Mouse (Mus musculus) naive thymus-derived CD4-positive, alpha-beta T cell, adult 5 months (primary cell): Measurements from ENCODE around the gene Gm13420. TPM values are rescaled to one million over a fixed set of nuclear protein-coding genes. Genes with fewer than 3 reads are reported as not detected.

Source experiments
- polyA plus RNA-seq: library from polyadenylated mRNA; unstranded; fragments of 100-300 nt; shearing (Covaris generic); gene quantifications from one replicate; pipeline ENCODE4 v1.2.1, GENCODE M21; 2017

Gene Gm13420
- not detected for polyA plus RNA-seq

DNA sequence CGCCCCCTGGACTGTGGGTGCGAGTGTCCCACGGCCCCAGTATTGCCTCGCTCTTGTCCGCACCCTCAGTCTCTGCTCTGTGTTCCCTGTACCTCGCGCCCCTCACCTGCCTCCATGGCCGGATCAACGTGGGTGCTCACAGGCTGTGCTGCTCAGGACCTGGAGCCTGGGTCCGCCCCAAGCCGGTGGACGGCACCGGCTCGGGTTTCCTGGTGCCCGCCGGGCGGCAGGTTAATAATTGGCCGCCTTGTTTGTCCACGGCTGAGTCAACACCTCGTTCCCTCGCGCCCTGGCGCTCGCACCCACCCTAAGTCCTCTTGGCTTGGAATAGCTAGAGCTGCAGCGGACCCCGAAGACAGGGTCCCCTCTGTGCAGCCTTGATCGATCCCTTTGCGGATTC lies at the start of gene Gm13420:
Gene Gm13420 (minus strand): TSS at position 189 of the 400 bp plus-strand sequence.

DNA sequence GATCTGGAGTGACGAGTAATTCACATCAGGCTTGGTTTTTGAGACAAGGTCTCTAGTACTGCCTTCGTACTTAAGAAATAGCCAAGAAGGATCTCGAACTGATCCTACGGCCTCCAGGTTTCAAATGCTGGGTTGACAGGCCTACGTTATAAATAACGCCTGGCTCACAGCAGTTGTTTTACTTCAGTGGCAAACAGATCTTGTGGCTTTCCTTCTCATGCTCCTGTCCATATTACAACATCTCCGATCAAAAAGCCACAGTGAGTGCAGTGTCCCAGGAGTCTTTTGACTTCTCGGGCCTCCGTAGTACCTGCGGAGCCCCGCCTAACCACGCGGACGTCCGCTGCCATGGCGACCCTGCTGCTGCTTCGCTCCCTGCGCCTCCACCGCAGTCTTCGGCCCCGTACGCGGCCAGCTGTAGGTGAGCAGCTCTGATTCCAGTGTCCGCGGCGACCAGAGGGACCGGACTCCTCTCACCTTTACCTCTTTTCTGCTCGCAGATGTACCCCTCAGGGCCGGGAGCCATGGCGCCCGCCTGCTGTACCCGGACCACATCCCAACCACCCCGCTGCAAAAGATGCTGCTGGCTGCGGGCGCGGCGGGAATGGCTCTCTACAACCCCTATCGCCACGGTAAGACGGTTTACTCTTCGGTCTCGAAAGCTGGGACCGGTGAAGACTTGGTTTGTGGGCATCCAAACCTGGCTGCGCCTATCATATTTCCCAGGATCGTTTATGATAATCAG lies 36.6 kb upstream of the Gm13420 start, which contains the start of gene Trub2:
Gene Trub2 (minus strand): TSS at position 566 of the 745 bp plus-strand sequence.

DNA sequence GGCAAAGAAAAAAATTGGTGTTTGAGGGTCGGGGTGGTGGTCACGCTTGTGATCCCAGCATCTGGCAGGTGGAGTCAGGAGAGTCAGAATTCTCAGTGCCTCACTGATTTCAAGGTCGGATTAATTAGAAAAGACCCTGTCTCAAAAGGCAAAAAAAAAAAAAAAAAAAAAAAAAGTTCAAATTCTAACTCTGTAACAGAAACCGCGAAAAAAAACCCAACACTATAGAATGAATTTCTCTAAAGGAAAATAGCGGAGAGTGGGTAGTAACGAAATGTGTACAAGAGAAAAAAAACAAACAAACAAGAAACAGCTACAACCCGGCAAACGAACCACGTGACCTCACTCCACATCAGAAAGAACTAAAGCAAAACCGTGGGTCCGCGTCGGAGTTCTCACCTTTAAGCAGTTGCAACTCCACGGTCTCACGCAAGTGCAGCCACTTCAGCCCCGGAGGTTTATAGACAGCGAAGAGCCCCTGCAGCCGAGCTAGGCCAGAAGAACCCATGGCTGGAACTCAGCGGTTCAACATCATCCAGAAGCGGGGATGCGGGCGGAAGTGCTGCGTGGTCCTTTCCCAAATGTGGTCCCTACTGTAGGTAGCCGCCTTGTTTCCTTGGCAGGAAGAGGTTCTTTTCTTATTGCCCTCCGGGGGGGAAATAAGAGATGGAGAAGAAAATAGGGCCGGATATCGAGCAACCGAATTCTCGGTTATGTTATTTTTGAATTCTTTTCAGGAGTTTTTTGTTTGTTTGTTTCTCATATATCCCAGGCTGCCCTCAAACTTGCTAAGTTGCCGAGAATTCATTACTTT lies 35.8 kb upstream of the Gm13420 start, which contains the start of gene Coq4:
Gene Coq4 (plus strand): TSS at position 390 of the 814 bp plus-strand sequence.

Other genes with a start within 250 kb of the Gm13420 start
- 45.9 TPM for gene Rapgef1, start 132.0 kb downstream of the Gm13420 start, polyA plus RNA-seq
- gene Gm13547, start 7.6 kb upstream of the Gm13420 start, polyA plus RNA-seq: not detected
- gene Coq4, start 35.8 kb upstream of the Gm13420 start, polyA plus RNA-seq: 6.6 TPM
- 16.4 TPM for gene Trub2, start 36.8 kb upstream of the Gm13420 start, polyA plus RNA-seq
- 9.5 TPM for gene Slc27a4, start 50.9 kb upstream of the Gm13420 start, polyA plus RNA-seq
- 20.1 TPM for gene Urm1, start 68.4 kb upstream of the Gm13420 start, polyA plus RNA-seq
- gene Cercam, start 117.5 kb upstream of the Gm13420 start, polyA plus RNA-seq: 0.30 TPM
- 80.1 TPM for gene Odf2, start 137.5 kb upstream of the Gm13420 start, polyA plus RNA-seq
- 76.2 TPM for gene Gle1, start 183.7 kb upstream of the Gm13420 start, polyA plus RNA-seq
- gene Sptan1, start 213.9 kb upstream of the Gm13420 start, polyA plus RNA-seq: 128 TPM